Mouse (Mus musculus) heart, adult 2 months (tissue): Measurements from ENCODE around the gene Atp6v0e2. TPM values are rescaled to one million over a fixed set of nuclear protein-coding genes. Genes with fewer than 3 reads are reported as not detected.

ENCODE experiments used
- DNase-seq, 2 experiments: peaks; one replicate each; pipeline ENCODE4 v3.0.0; 2021
- H3K27ac ChIP-seq: fragments of 200-600 bp; 2 replicates; pipeline ENCODE4 v1.8.1; 2022
- H3K27me3 ChIP-seq: fragments of 200-500 bp; 2 replicates; pipeline ENCODE4 v1.6.1; 2012; ENCODE audit warnings: mild to moderate bottlenecking, low read length, inconsistent platforms, mixed read lengths; ENCODE audit not compliant: control insufficient read depth, insufficient read depth
- H3K36me3 ChIP-seq: fragments of 200-500 bp; 2 replicates; pipeline ENCODE4 v1.6.1; 2012; ENCODE audit warnings: low read length, inconsistent platforms; ENCODE audit not compliant: control insufficient read depth, insufficient read depth
- H3K4me1 ChIP-seq: fragments of 200-500 bp; 2 replicates; pipeline ENCODE4 v1.6.1; 2011; ENCODE audit warnings: low read length; ENCODE audit not compliant: control insufficient read depth, insufficient read depth
- H3K4me3 ChIP-seq: fragments of 200-600 bp; 2 replicates; pipeline ENCODE4 v1.8.1; 2022
- H3K79me2 ChIP-seq: fragments of 200-500 bp; replicated peaks from 2 replicates; pipeline ENCODE4 v1.6.1; 2012; ENCODE audit warnings: mild to moderate bottlenecking, inconsistent platforms, low read length, moderate library complexity, mixed read lengths; ENCODE audit not compliant: control insufficient read depth, insufficient read depth
- H3K9ac ChIP-seq: fragments of 200-500 bp; 2 replicates; pipeline ENCODE4 v1.6.1; 2012; ENCODE audit warnings: low read depth, mild to moderate bottlenecking, control low read depth, inconsistent platforms, low read length, mixed read lengths
- CTCF ChIP-seq: fragments of 200-600 bp; IDR thresholded peaks from 2 replicates; pipeline ENCODE4 v1.8.1; 2022; ENCODE audit warnings: antibody characterized with exemption, mild to moderate bottlenecking, moderate library complexity
- EP300 ChIP-seq: fragments of 200-500 bp; IDR thresholded peaks from 2 replicates; pipeline ENCODE4 v1.6.1; 2011; ENCODE audit warnings: low read depth, low read length, control low read depth; ENCODE audit not compliant: insufficient read depth
- POLR2A ChIP-seq: fragments of 200-500 bp; IDR thresholded peaks from 2 replicates; pipeline ENCODE4 v1.6.1; 2011; ENCODE audit warnings: mild to moderate bottlenecking, low read depth, low read length, control low read depth; ENCODE audit not compliant: insufficient read depth
- WGBS: fragments of 180-500 bp; shearing (Covaris S2); methylation state at CpG from one replicate; pipeline ENCODE4 v1.1.7; 2018; 5-methylcytosine and 5-hydroxymethylcytosine counted together
- intact Hi-C: fragments of 180-260 bp; cut with DNase I; formaldehyde crosslinking; loops from one replicate; pipeline ENCODE4 v1.15.1; 2025
- polyA plus RNA-seq: library from polyadenylated mRNA; depleted of rRNA; stranded (reverse); fragments of >200 nt; gene quantifications from 2 replicates; pipeline ENCODE4 v1.2.3, GENCODE M21; 2012
- total RNA-seq, 2 experiments: library from RNA; stranded (reverse); gene quantifications; 2 replicates each; pipeline ENCODE4 v1.2.3; 2021

The Atp6v0e2 gene
- total and polyA plus RNA-seq, 3 experiments, result 17.8 to 18.5 (median 18.1) TPM

DNA sequence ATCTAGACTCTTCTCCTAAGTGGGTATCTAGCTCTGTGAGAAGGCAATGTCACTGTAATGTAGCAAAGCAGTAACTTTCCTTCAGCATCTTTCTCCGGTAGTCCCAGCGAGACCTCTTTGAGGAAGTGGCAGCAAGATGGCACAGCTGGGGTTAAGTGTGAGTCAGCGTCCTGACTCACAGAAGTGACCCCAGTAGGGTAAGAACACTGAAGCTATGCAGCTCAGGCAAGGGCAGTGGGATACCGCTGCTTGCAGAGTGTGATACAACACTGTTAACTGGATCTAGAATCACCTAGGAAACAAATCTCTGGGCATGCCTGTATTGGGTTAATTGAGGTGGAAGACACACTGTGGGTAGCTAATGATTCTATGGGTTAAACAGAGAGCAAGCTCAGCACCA lies 1.3 kb upstream of the Atp6v0e2 start:
- Histone ChIP-seq H3K27me3 (no peaks in the 10 kb centered on the region), H3K4me1 (peaks cover 1% of the 10 kb centered on the region), H3K79me2 (no peaks in the 10 kb centered on the region), H3K27ac (no peak overlapping the region), H3K9ac (no peak overlapping the region), H3K4me3 (no peak overlapping the region), H3K36me3 (no peaks in the 10 kb centered on the region)
- WGBS, result 67% methylated on average over 4 of the region's 4 CpGs
- DNase-seq, result no peak
- intact Hi-C loops, result loop anchor here (5.0 kb wide), 2 partner anchors 236 to 359 kb away; partner anchors contain the start of gene Gimap3
- TF ChIP-seq CTCF (no peak), EP300 (no peak), POLR2A (no peak)

DNA sequence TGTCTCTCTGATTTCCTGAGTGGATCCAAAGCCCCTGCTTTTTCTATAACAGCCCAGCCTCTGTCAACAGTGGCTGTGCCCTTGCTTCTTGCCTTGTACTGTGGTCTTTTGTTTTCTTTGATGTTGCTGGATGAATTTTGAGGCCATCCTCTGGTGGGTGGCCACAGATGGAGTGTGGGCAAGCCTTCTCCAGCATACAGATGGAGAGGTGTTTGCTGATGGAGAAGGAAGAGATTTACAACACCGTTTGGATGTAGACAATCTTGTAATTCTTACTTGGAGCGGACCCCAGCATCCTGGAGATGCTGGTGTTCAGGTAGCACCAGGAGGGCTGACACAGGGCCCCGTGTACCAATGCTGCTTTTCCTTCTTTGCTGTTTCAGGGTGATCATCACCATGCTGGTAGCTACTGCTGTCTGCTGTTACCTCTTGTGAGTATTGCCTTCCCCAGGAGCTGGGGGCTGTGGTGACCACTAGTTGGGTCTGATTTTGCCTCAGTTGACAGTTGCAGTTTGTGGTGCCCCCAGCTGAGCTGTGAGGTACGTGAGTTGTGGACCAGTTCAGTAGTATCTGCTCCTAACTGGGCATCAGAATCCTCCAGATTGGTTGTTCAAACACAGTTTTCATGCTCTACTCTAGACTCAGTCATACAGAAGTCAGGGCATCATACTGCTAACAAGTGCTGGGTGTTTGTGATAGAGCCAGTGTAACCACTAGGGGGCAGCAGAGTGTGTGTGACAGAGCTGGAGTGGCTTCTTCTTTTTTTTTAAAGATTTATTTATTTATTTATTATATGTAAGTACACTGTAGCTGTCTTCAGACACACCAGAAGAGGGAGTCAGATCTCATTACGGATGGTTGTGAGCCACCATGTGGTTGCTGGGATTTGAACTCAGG lies 1.7 kb downstream of the Atp6v0e2 start:
- H3K27ac ChIP-seq, result no peak overlapping the region
- H3K36me3 ChIP-seq, result no peaks in the 10 kb centered on the region
- H3K27me3 ChIP-seq, result no peaks in the 10 kb centered on the region
- no peak overlapping the region for H3K9ac ChIP-seq
- peak; percentile 61 to 64 for DNase-seq
- H3K79me2 ChIP-seq, result no peaks in the 10 kb centered on the region
- TF ChIP-seq CTCF, result peak; percentile 84
- TF ChIP-seq POLR2A, result no peak
- intact Hi-C loops, result loop anchor here (5.0 kb wide), 2 partner anchors 233 to 362 kb away; partner anchors contain the start of gene Gimap3
- WGBS, result 80% methylated on average over 5 of the region's 5 CpGs
- no peak overlapping the region for H3K4me3 ChIP-seq
- H3K4me1 ChIP-seq, result peaks cover 1% of the 10 kb centered on the region

DNA sequence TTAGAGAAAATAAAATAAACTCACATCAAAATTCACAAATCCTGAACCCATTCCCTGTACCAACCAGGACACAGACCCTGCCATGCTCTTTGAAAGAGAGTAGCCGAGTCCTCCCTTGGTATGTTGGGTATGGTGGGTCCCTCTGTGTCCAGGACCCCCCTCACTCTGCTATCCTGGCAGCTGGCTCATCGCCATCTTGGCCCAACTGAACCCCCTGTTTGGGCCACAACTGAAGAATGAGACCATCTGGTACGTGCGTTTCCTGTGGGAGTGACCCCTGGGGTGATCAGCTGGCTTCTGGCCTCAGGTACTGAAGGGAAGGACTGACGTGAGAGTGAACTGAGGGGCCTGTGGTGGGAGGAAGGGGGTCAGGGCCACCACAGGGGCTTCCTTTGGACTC lies 2.4 kb downstream of the Atp6v0e2 start:
- peak in 1 of 2 experiments; percentile 17 for DNase-seq
- Histone ChIP-seq H3K9ac (no peak overlapping the region), H3K36me3 (no peaks in the 10 kb centered on the region), H3K79me2 (no peaks in the 10 kb centered on the region), H3K27ac (no peak overlapping the region), H3K4me1 (peaks cover 1% of the 10 kb centered on the region), H3K27me3 (no peaks in the 10 kb centered on the region), H3K4me3 (no peak overlapping the region)
- intact Hi-C loops, result loop anchor here (2.0 to 5.0 kb wide), 4 partner anchors 42 to 363 kb away; partner anchors contain the start of gene Gimap3
- WGBS, result 69% methylated on average over 5 of the region's 5 CpGs
- TF ChIP-seq CTCF, result no peak
- TF ChIP-seq POLR2A, result no peak
- no peak for TF ChIP-seq EP300

DNA sequence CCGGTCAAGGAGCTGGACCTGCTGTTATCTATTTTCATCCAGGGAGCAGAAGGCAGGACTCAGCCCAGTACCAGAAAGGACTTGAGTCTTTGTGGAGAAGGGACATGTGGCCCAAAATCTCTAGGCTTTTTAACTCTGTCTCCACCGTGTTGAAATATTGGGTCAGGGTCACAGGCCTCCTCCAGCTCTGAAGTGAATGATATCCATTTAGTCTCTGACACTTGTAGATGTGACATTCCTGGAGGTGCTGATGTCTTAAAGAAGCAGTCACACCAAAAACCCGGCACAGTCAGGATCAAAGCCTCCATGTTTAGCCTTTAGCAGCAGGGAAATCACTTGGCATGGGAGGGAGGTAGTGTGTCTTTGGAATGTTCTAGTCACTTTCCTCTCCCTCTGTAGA lies 3.3 kb downstream of the Atp6v0e2 start:
- 60% methylated on average over 3 of the region's 3 CpGs for WGBS
- intact Hi-C loops, result loop anchor here (2.0 to 5.0 kb wide), 2 partner anchors 42 to 102 kb away; no protein-coding TSS in a partner anchor
- no peak for DNase-seq

DNA sequence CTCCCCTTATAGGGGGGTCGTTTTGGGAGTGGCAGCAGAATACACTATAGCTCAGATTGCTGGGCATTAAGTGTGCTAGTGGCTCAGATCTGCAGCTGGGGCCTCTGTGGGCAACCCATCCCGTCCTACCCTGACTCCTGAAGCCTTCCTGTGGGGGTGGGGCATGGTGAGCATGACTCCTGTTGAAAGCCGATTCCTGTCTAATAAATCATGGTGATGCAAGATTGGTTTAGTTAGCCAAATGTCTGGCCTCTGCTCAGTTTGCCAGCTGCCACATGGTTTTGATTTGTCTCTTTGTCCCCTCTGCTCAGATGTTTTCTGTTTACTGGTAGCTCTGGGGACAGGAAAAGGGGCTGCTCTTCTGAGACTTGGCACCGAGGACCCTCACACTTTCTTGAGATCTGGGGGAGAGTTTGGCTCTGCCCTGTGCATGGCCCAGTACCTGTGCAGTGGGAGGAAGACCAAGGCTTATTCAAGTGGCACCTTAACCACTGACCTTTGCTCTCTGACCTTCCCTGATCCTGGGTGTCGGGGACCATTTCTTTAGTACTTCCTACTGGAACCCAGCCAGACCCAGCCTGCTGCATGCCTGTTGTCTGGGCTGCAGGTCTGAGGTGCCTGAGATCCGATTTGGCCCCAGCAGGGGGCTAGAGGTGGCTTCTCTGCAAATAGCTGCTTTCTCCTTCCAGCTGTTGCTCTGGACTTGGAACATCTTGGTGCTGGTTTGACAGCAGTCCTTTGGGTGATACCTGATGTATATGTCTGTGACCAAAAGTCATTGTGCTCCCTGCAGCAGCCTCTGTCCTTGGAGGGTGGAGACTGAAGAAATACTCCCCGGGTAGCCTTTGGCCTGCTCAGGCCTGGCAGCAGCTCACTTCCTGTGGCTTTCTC lies 4.4 kb downstream of the Atp6v0e2 start:
- Histone ChIP-seq H3K27me3 (no peaks in the 10 kb centered on the region), H3K36me3 (no peaks in the 10 kb centered on the region), H3K4me1 (peaks cover 4% of the 10 kb centered on the region), H3K4me3 (no peak overlapping the region), H3K9ac (no peak overlapping the region), H3K79me2 (no peaks in the 10 kb centered on the region), H3K27ac (no peak overlapping the region)
- no peak for TF ChIP-seq POLR2A
- TF ChIP-seq EP300, result no peak
- TF ChIP-seq CTCF, result no peak
- intact Hi-C loops, result loop anchor here (2.0 to 5.0 kb wide), 2 partner anchors 40 to 101 kb away; no protein-coding TSS in a partner anchor
- peak; percentile 36 to 50 for DNase-seq
- WGBS, result 43% methylated on average over 7 of the region's 7 CpGs

More for the DNA sequence above, 3.3 kb downstream of the Atp6v0e2 start:
- no peak overlapping the region for H3K9ac ChIP-seq
- H3K27ac ChIP-seq, result no peak overlapping the region
- H3K79me2 ChIP-seq, result no peaks in the 10 kb centered on the region
- H3K4me1 ChIP-seq, result peaks cover 1% of the 10 kb centered on the region
- H3K4me3 ChIP-seq, result no peak overlapping the region
- no peaks in the 10 kb centered on the region for H3K27me3 ChIP-seq
- TF ChIP-seq CTCF, result no peak
- TF ChIP-seq EP300, result no peak
- no peak for TF ChIP-seq POLR2A
- H3K36me3 ChIP-seq, result no peaks in the 10 kb centered on the region
